12 mouse cellular contexts compared by ENCODE assay signal in genomic region chr3:102197152-102197551, GRCm38 (mm10).
"Had no signal": no experiment of that assay in that cellular context is flagged by ENCODE, and none has a peak within 500 bp of the region (broad histone marks: within the 10 kb centered on the region; RNA-seq: fewer than 3 reads in every experiment).

No protein-coding gene starts in this region.

- H3K4me3 ChIP-seq: layer of hippocampus, adult 2 months; liver, embryonic 15.5 days; midbrain, embryonic 13.5 days; neural tube, embryonic 13.5 days; stomach, embryonic 15.5 days had no signal

- DNase-seq: kidney, adult 9 months; kidney, postnatal 10 days; lung, adult 2 months; right cerebral cortex, postnatal 14 days; thymus, adult 2 months; thymus, postnatal 25 days had no signal

- H3K9ac ChIP-seq: liver, embryonic 15.5 days; midbrain, embryonic 13.5 days; neural tube, embryonic 13.5 days; stomach, embryonic 15.5 days had no signal

- H3K27me3 ChIP-seq: stomach, embryonic 15.5 days had no signal

- H3K4me2 ChIP-seq: liver, embryonic 11.5 days; liver, embryonic 15.5 days; midbrain, embryonic 13.5 days; neural tube, embryonic 13.5 days; stomach, embryonic 15.5 days had no signal

- H3K27ac ChIP-seq: layer of hippocampus, adult 2 months; liver, embryonic 15.5 days; midbrain, embryonic 13.5 days had no signal

- H3K9me3 ChIP-seq: liver, embryonic 15.5 days; midbrain, embryonic 13.5 days; neural tube, embryonic 13.5 days; stomach, embryonic 15.5 days had no signal

- ATAC-seq: midbrain, embryonic 13.5 days had no signal

- H3K36me3 ChIP-seq: liver, embryonic 15.5 days; midbrain, embryonic 13.5 days; neural tube, embryonic 13.5 days; stomach, embryonic 15.5 days had no signal
